13 mouse cellular contexts compared by ENCODE assay signal in genomic region chr17:10769873-10770272, GRCm38 (mm10).
DNase-seq lines count a peak whose midpoint lies in the region; TF ChIP-seq lines count a peak whose summit lies in the region.
"Had no signal": no experiment of that assay in that cellular context is flagged by ENCODE, and none has a peak within 500 bp of the region (broad histone marks: within the 10 kb centered on the region; RNA-seq: fewer than 3 reads in every experiment).

No protein-coding gene starts in this region.

- no peak for TF ChIP-seq CTCF in left cerebral cortex, adult 2 months (IDR thresholded peaks at IDR 0.05)

- H3K27ac ChIP-seq in left cerebral cortex, adult 2 months: no peak overlapping the region
- H3K27ac ChIP-seq: embryonic facial prominence, embryonic 10.5 days; hindbrain, embryonic 12.5 days; limb, embryonic 13.5 days had no signal

- intact Hi-C loops in left cerebral cortex, postnatal 14 days (cut with DNase I): no loop called here
- intact Hi-C loops in left cerebral cortex, adult 2 months (cut with DNase I): no loop called here

- peak; percentile 5 to 14 for DNase-seq in left cerebral cortex, postnatal 14 days (ENCODE audit: low spot score in 2 of 2)
- DNase-seq in left cerebral cortex, adult 2 months (ENCODE audit: extremely low spot score in 1 of 2, low spot score in 2 of 2): no peak
- peak; percentile 19 for DNase-seq in cerebellum, postnatal 10 days
- peak; percentile 72 to 89 for DNase-seq in layer of hippocampus, adult 18-20 months (ENCODE audit: low spot score in 2 of 2)
- peak; percentile 14 for DNase-seq in skeletal muscle tissue, adult 2 months (ENCODE audit: low read depth, low spot score)
- no peak for DNase-seq in heart, adult 8-10 months (ENCODE audit: low spot score)
- DNase-seq in heart, adult 18-20 months: no peak
- DNase-seq: adrenal gland, adult 2 months; gastrocnemius, postnatal 25 days; lung, postnatal 36 days had no signal

- H3K4me3 ChIP-seq in left cerebral cortex, adult 2 months: no peak overlapping the region
- H3K4me3 ChIP-seq: embryonic facial prominence, embryonic 10.5 days; hindbrain, embryonic 12.5 days; limb, embryonic 13.5 days had no signal

Comparison
In these comparisons a context has a peak if more than half of its experiments do, and no peak if none do; other contexts are left out.
1. DNase-seq: peak in left cerebral cortex, postnatal 14 days (2 of 2), cerebellum, postnatal 10 days (2 of 2), layer of hippocampus, adult 18-20 months (2 of 2) and skeletal muscle tissue, adult 2 months (single experiment); none in left cerebral cortex, adult 2 months (0 of 2), heart, adult 8-10 months (single experiment) and heart, adult 18-20 months (0 of 2).